ENCODE assay signal across 26 mouse cellular contexts in genomic region chr8:74501291-74501690, GRCm38 (mm10).
DNase-seq lines count a peak whose midpoint lies in the region; ATAC-seq and TF ChIP-seq lines count a peak whose summit lies in the region.
"Had no signal": no experiment of that assay in that cellular context is flagged by ENCODE, and none has a peak within 500 bp of the region (broad histone marks: within the 10 kb centered on the region; RNA-seq: fewer than 3 reads in every experiment).

No protein-coding gene starts in this region.

- ATAC-seq in forebrain, postnatal 0 days = no peak
- no peak for ATAC-seq in forebrain, embryonic 15.5 days (replicated peaks)
- ATAC-seq in lung, embryonic 14.5 days (ENCODE audit: insufficient read depth) = no peak
- no peak for ATAC-seq in lung, postnatal 0 days
- ATAC-seq: intestine, embryonic 16.5 days; Patski had no signal

- H3K4me2 ChIP-seq in forebrain, postnatal 0 days (ENCODE audit: low read depth) = no peak overlapping the region
- no peak overlapping the region for H3K4me2 ChIP-seq in forebrain, embryonic 15.5 days (replicated peaks)
- H3K4me2 ChIP-seq in lung, embryonic 14.5 days = no peak overlapping the region
- H3K4me2 ChIP-seq in lung, postnatal 0 days (replicated peaks; ENCODE audit: low read depth, low read length) = no peak overlapping the region
- H3K4me2 ChIP-seq: heart, embryonic 15.5 days; limb, embryonic 12.5 days; liver, embryonic 15.5 days; lung, embryonic 15.5 days; midbrain, embryonic 12.5 days had no signal

- H3K4me3 ChIP-seq in forebrain, postnatal 0 days (ENCODE audit: low read depth, low read length) = no peak overlapping the region
- H3K4me3 ChIP-seq in forebrain, embryonic 15.5 days = no peak overlapping the region
- no peak overlapping the region for H3K4me3 ChIP-seq in lung, embryonic 14.5 days (ENCODE audit: low read depth, low read length)
- H3K4me3 ChIP-seq in lung, postnatal 0 days (ENCODE audit: low read depth, low read length) = no peak overlapping the region
- H3K4me3 ChIP-seq: erythroblast, embryonic 14.5 days; heart, embryonic 15.5 days; layer of hippocampus, adult 2 months; left cerebral cortex, adult 2 months; limb, embryonic 12.5 days; liver, embryonic 15.5 days; lung, embryonic 15.5 days; midbrain, embryonic 12.5 days had no signal

- H3K27me3 ChIP-seq in forebrain, postnatal 0 days (ENCODE audit: insufficient read depth, low read length) = no peaks in the 10 kb centered on the region
- H3K27me3 ChIP-seq in forebrain, embryonic 15.5 days = no peaks in the 10 kb centered on the region
- H3K27me3 ChIP-seq in lung, embryonic 14.5 days (ENCODE audit: insufficient read depth, low read length) = no peaks in the 10 kb centered on the region
- H3K27me3 ChIP-seq in lung, postnatal 0 days (replicated peaks; ENCODE audit: insufficient read depth, low read length) = no peaks in the 10 kb centered on the region
- H3K27me3 ChIP-seq: CH12.LX; heart, embryonic 15.5 days; limb, embryonic 12.5 days; liver, embryonic 15.5 days; lung, embryonic 15.5 days; midbrain, embryonic 12.5 days; Patski had no signal

- 70% methylated on average over 2 of the region's 2 CpGs for WGBS in forebrain, postnatal 0 days
- WGBS in forebrain, embryonic 15.5 days = 76% methylated on average over 2 of the region's 2 CpGs
- WGBS in lung, embryonic 14.5 days = 85% methylated on average over 2 of the region's 2 CpGs
- 73% methylated on average over 2 of the region's 2 CpGs for WGBS in lung, postnatal 0 days

- no peaks in the 10 kb centered on the region for H3K36me3 ChIP-seq in forebrain, postnatal 0 days (ENCODE audit: insufficient read depth)
- no peaks in the 10 kb centered on the region for H3K36me3 ChIP-seq in forebrain, embryonic 15.5 days
- no peaks in the 10 kb centered on the region for H3K36me3 ChIP-seq in lung, embryonic 14.5 days (ENCODE audit: insufficient read depth)
- H3K36me3 ChIP-seq in lung, postnatal 0 days (ENCODE audit: insufficient read depth, low read length) = no peaks in the 10 kb centered on the region
- H3K36me3 ChIP-seq: heart, embryonic 15.5 days; limb, embryonic 12.5 days; liver, embryonic 15.5 days; lung, embryonic 15.5 days; midbrain, embryonic 12.5 days had no signal

- TF ChIP-seq CTCF in forebrain, postnatal 0 days (IDR thresholded peaks at IDR 0.05; ENCODE audit: low read depth) = no peak
- TF ChIP-seq CTCF in lung, embryonic 14.5 days (IDR thresholded peaks at IDR 0.05; ENCODE audit: low read depth) = no peak
- no peak for TF ChIP-seq CTCF in lung, postnatal 0 days (IDR thresholded peaks at IDR 0.05)
- no peak for TF ChIP-seq CTCF in brain, embryonic 14.5 days (IDR thresholded peaks at IDR 0.05; ENCODE audit: borderline replicate concordance, extremely low read depth, insufficient read depth, insufficient read length)

- no peak overlapping the region for H3K9ac ChIP-seq in forebrain, postnatal 0 days
- H3K9ac ChIP-seq in forebrain, embryonic 15.5 days (replicated peaks) = no peak overlapping the region
- no peak overlapping the region for H3K9ac ChIP-seq in lung, embryonic 14.5 days
- no peak overlapping the region for H3K9ac ChIP-seq in lung, postnatal 0 days (replicated peaks; ENCODE audit: low read depth)
- H3K9ac ChIP-seq: heart, embryonic 15.5 days; limb, embryonic 12.5 days; liver, embryonic 15.5 days; lung, embryonic 15.5 days; midbrain, embryonic 12.5 days had no signal

- H3K27ac ChIP-seq in forebrain, postnatal 0 days (ENCODE audit: low read depth, low read length) = no peak overlapping the region
- no peak overlapping the region for H3K27ac ChIP-seq in forebrain, embryonic 15.5 days (replicated peaks)
- H3K27ac ChIP-seq in lung, embryonic 14.5 days (ENCODE audit: low read depth) = no peak overlapping the region
- no peak overlapping the region for H3K27ac ChIP-seq in lung, postnatal 0 days (ENCODE audit: low read length)
- H3K27ac ChIP-seq: heart, embryonic 15.5 days; layer of hippocampus, adult 2 months; left cerebral cortex, adult 2 months; limb, embryonic 12.5 days; liver, embryonic 15.5 days; lung, embryonic 15.5 days; midbrain, embryonic 12.5 days had no signal

- no peak for TF ChIP-seq POLR2A in brain, embryonic 14.5 days (IDR thresholded peaks at IDR 0.05; ENCODE audit: borderline replicate concordance, extremely low read depth, insufficient read depth, insufficient read length, poor library complexity, severe bottlenecking)

- no peaks in the 10 kb centered on the region for H3K4me1 ChIP-seq in forebrain, postnatal 0 days (ENCODE audit: insufficient read depth)
- no peaks in the 10 kb centered on the region for H3K4me1 ChIP-seq in forebrain, embryonic 15.5 days
- no peaks in the 10 kb centered on the region for H3K4me1 ChIP-seq in lung, embryonic 14.5 days (ENCODE audit: insufficient read depth)
- H3K4me1 ChIP-seq in lung, postnatal 0 days (ENCODE audit: insufficient read depth, low read depth, low read length) = no peaks in the 10 kb centered on the region
- H3K4me1 ChIP-seq: heart, embryonic 15.5 days; limb, embryonic 12.5 days; liver, embryonic 15.5 days; lung, embryonic 15.5 days; midbrain, embryonic 12.5 days had no signal

- H3K9me3 ChIP-seq in forebrain, postnatal 0 days (ENCODE audit: low read length) = no peaks in the 10 kb centered on the region
- no peaks in the 10 kb centered on the region for H3K9me3 ChIP-seq in forebrain, embryonic 15.5 days
- no peaks in the 10 kb centered on the region for H3K9me3 ChIP-seq in lung, embryonic 14.5 days (ENCODE audit: low read depth, low read length)
- H3K9me3 ChIP-seq in lung, postnatal 0 days (ENCODE audit: low read length) = no peaks in the 10 kb centered on the region
- H3K9me3 ChIP-seq: heart, embryonic 15.5 days; limb, embryonic 12.5 days; liver, embryonic 15.5 days; lung, embryonic 15.5 days; midbrain, embryonic 12.5 days had no signal

- no peak for TF ChIP-seq EP300 in lung, postnatal 0 days (IDR thresholded peaks at IDR 0.05)

- peak; percentile 10 for DNase-seq in forebrain, postnatal 0 days
- DNase-seq in lung, embryonic 14.5 days = peak; percentile 6
- DNase-seq in lung, postnatal 0 days (ENCODE audit: low spot score) = no peak
- DNase-seq in NIH3T3 (ENCODE audit: low read depth) = peak; percentile 22
- DNase-seq in brain, embryonic 14.5 days (ENCODE audit: low read depth) = peak; percentile 58
- no peak for DNase-seq in gastrocnemius, postnatal 10 days
- DNase-seq: adrenal gland, postnatal 14 days; kidney, adult 9 months; kidney, postnatal 36 days; lung, postnatal 36 days; retina, postnatal 1 day; right cerebral cortex, postnatal 25 days; spleen, adult 18-20 months; thymus, postnatal 14 days had no signal

Comparison
In these comparisons a context has a peak if more than half of its experiments do, and no peak if none do; other contexts are left out.
1. DNase-seq: peak in forebrain, postnatal 0 days (single experiment), lung, embryonic 14.5 days (single experiment), NIH3T3 (single experiment) and brain, embryonic 14.5 days (single experiment); none in lung, postnatal 0 days (single experiment) and gastrocnemius, postnatal 10 days (single experiment).